Mouse (Mus musculus): ENCODE results near the gene Gna13. TPM values are rescaled to one million over a fixed set of nuclear protein-coding genes. Genes with fewer than 3 reads are reported as not detected.
A peak's percentile ranks its signal among the peaks of the same experiment; 100 is the strongest.

Gene Gna13
- total and polyA plus RNA-seq, 3 experiments, result 32.2 to 57.6 (median 39.3) TPM

- no peaks in the 10 kb centered on the region for H3K79me2 ChIP-seq (replicated peaks; ENCODE audit: control insufficient read depth, extremely low read depth, insufficient read depth, poor library complexity, severe bottlenecking)
- H3K4me3 ChIP-seq (replicated peaks in 1 of 3; ENCODE audit: low read depth in 2 of 3, low read length in 2 of 3, poor library complexity in 1 of 3), result no peak overlapping the region
- no peak overlapping the region for H3K4me2 ChIP-seq (ENCODE audit: insufficient read depth, low read depth, poor library complexity, severe bottlenecking)
- dilution Hi-C loops (cut with MboI; ENCODE audit: extremely low pct_ligation_motif_present, extremely low pct_unique_long_range_greater_than_20kb, low sequenced_read_pairs) (no loop called here), in situ Hi-C loops (cut with MboI; ENCODE audit: low pct_ligation_motif_present, low pct_unique_long_range_greater_than_20kb, low sequenced_read_pairs) (no loop called here)
- DNase-seq (ENCODE audit: extremely low read depth), result no peak
- H3K4me1 ChIP-seq (ENCODE audit: control insufficient read depth in 1 of 2, insufficient read depth in 2 of 2), result peaks cover 32 to 62% of the 10 kb centered on the region in 2 experiments
- peaks cover under 1% of the 10 kb centered on the region for H3K9me3 ChIP-seq (replicated peaks; ENCODE audit: low read length)
- no peaks in the 10 kb centered on the region for H3K36me3 ChIP-seq (replicated peaks in 1 of 2; ENCODE audit: control insufficient read depth in 1 of 2, insufficient read depth in 1 of 2, low read length in 1 of 2)
- no peak overlapping the region for H3K27ac ChIP-seq (ENCODE audit: insufficient read depth, low read depth)
- no peak for TF ChIP-seq POLR2AphosphoS2 (IDR thresholded peaks at IDR 0.05; ENCODE audit: low read depth, low read length)
- TF ChIP-seq ZNF384 (IDR thresholded peaks at IDR 0.05; ENCODE audit: low read depth, low read length), result peak; percentile 51; the same call in 1 of the 2 replicates
- TF ChIP-seq MAFK (IDR thresholded peaks at IDR 0.05; ENCODE audit: insufficient replicate concordance, low read length), result no peak
- H3K9ac ChIP-seq (ENCODE audit: insufficient read depth, low read depth), result no peak overlapping the region
- no peaks in the 10 kb centered on the region for H3K27me3 ChIP-seq (replicated peaks)
Observed at GRCm38 (mm10) chr11:109416709-109417420, 54.2 kb downstream of the Gna13 start.

- in situ Hi-C loops (cut with MboI; ENCODE audit: low pct_ligation_motif_present, low pct_unique_long_range_greater_than_20kb, low sequenced_read_pairs) (no loop called here), dilution Hi-C loops (cut with MboI; ENCODE audit: extremely low pct_ligation_motif_present, extremely low pct_unique_long_range_greater_than_20kb, low sequenced_read_pairs) (no loop called here)
- Histone ChIP-seq H3K27ac (ENCODE audit: insufficient read depth, low read depth) (no peak overlapping the region), H3K27me3 (replicated peaks) (no peaks in the 10 kb centered on the region), H3K4me2 (ENCODE audit: insufficient read depth, low read depth, poor library complexity, severe bottlenecking) (no peak overlapping the region), H3K36me3 (replicated peaks in 1 of 2; ENCODE audit: control insufficient read depth in 1 of 2, insufficient read depth in 1 of 2, low read length in 1 of 2) (no peaks in the 10 kb centered on the region), H3K79me2 (replicated peaks; ENCODE audit: control insufficient read depth, extremely low read depth, insufficient read depth, poor library complexity, severe bottlenecking) (no peaks in the 10 kb centered on the region), H3K4me1 (ENCODE audit: control insufficient read depth in 1 of 2, insufficient read depth in 2 of 2) (peaks cover 30 to 59% of the 10 kb centered on the region in 2 experiments), H3K9ac (ENCODE audit: insufficient read depth, low read depth) (no peak overlapping the region), H3K9me3 (replicated peaks; ENCODE audit: low read length) (peaks cover 7% of the 10 kb centered on the region), H3K4me3 (replicated peaks in 1 of 3; ENCODE audit: low read depth in 2 of 3, low read length in 2 of 3, poor library complexity in 1 of 3) (no peak overlapping the region)
- TF ChIP-seq JUND (conservative IDR thresholded peaks at IDR 0.05; ENCODE audit: low read depth, low read length) (no peak), TCF12 (IDR thresholded peaks at IDR 0.05; ENCODE audit: low read depth, low read length) (peak; percentile 37; the same call in 1 of the 2 replicates), RCOR1 (conservative IDR thresholded peaks at IDR 0.05; ENCODE audit: low read depth, low read length) (no peak), POLR2A (IDR thresholded peaks at IDR 0.05; ENCODE audit: low read depth, low read length) (no peak), MAZ (IDR thresholded peaks at IDR 0.05; ENCODE audit: low read depth, low read length) (no peak), E2F4 (IDR thresholded peaks at IDR 0.05; ENCODE audit: insufficient replicate concordance, low read depth, low read length) (no peak), MAX (IDR thresholded peaks at IDR 0.05; ENCODE audit: low read length) (no peak), UBTF (IDR thresholded peaks at IDR 0.05; ENCODE audit: low read depth, low read length) (no peak), BHLHE40 (IDR thresholded peaks at IDR 0.05; ENCODE audit: low read depth, low read length) (peak; percentile 82), USF1 (IDR thresholded peaks at IDR 0.05; ENCODE audit: low read depth, low read length) (no peak), MYC (IDR thresholded peaks at IDR 0.05; ENCODE audit: low read depth, low read length) (no peak), NRF1 (IDR thresholded peaks at IDR 0.05; ENCODE audit: low read depth, low read length) (no peak), MEF2A (IDR thresholded peaks at IDR 0.05; ENCODE audit: borderline replicate concordance, low read depth, low read length) (peak; percentile 49; the same call in 1 of the 2 replicates), ELF1 (IDR thresholded peaks at IDR 0.05; ENCODE audit: low read depth, low read length) (no peak), TBP (conservative IDR thresholded peaks at IDR 0.05; ENCODE audit: low read depth, low read length) (no peak), ZMIZ1 (IDR thresholded peaks at IDR 0.05; ENCODE audit: low read depth, low read length) (no peak), CTCF (conservative IDR thresholded peaks at IDR 0.05 in 1 of 2, IDR thresholded peaks at IDR 0.05 in 1 of 2; ENCODE audit: low read depth in 2 of 2, low read length in 2 of 2) (no peak), ETS1 (conservative IDR thresholded peaks at IDR 0.05; ENCODE audit: low read depth, low read length) (peak; percentile 79), SIN3A (IDR thresholded peaks at IDR 0.05; ENCODE audit: low read length) (peak; percentile 23; the same call in 1 of the 2 replicates), IRF4 (IDR thresholded peaks at IDR 0.05; ENCODE audit: low read depth, low read length) (peak; percentile 47; the same call in 1 of the 2 replicates), MAFK (IDR thresholded peaks at IDR 0.05; ENCODE audit: insufficient replicate concordance, low read length) (no peak), EP300 (IDR thresholded peaks at IDR 0.05; ENCODE audit: low read length) (0 out of 2 replicates have a peak, but pooled peaks have one; percentile 18), MXI1 (IDR thresholded peaks at IDR 0.05; ENCODE audit: low read depth, low read length) (peak; percentile 39; the same call in 1 of the 2 replicates), CHD1 (IDR thresholded peaks at IDR 0.05; ENCODE audit: low read depth, low read length) (peak; percentile 46; the same call in 1 of the 2 replicates)
- DNase-seq (ENCODE audit: extremely low read depth), result no peak
Observed at GRCm38 (mm10) chr11:109417472-109418040, 54.9 kb downstream of the Gna13 start.

Data from CH12.LX (cell line).